Mouse (Mus musculus) limb, embryonic 14.5 days (tissue): Measurements from ENCODE around the gene Atg16l1. TPM values are rescaled to one million over a fixed set of nuclear protein-coding genes. Genes with fewer than 3 reads are reported as not detected.

Source experiments
- ATAC-seq: fragments of 200-750 bp; cut with Nextera tagmentation; 2 replicates; pipeline ENCODE4 v1.8.0; 2017; ENCODE audit warnings: low read depth, moderate number of reproducible peaks, moderate TSS enrichment; ENCODE audit not compliant: low FRiP score
- DNase-seq: peaks from one replicate; pipeline ENCODE4 v3.0.0-alpha.2; 2015; ENCODE audit warnings: low spot score
- H3K27ac ChIP-seq: fragments of 300-500 bp; sonication (generic); replicated peaks from 2 replicates; pipeline ENCODE4 v1.5.1; 2014; ENCODE audit warnings: low read depth, mild to moderate bottlenecking, low read length, moderate library complexity, mixed read lengths
- H3K27me3 ChIP-seq: fragments of 300-500 bp; sonication (generic); 2 replicates; pipeline ENCODE4 v1.6.1; 2014; ENCODE audit warnings: low read length, mixed read lengths; ENCODE audit not compliant: control insufficient read depth, insufficient read depth
- H3K36me3 ChIP-seq: fragments of 300-500 bp; sonication (generic); 2 replicates; pipeline ENCODE4 v1.6.1; 2014; ENCODE audit warnings: mild to moderate bottlenecking, low read length, moderate library complexity, mixed read lengths; ENCODE audit not compliant: control insufficient read depth, insufficient read depth
- H3K4me1 ChIP-seq: fragments of 300-500 bp; sonication (generic); 2 replicates; pipeline ENCODE4 v1.6.1; 2014; ENCODE audit warnings: antibody characterized with exemption, low read length, mixed read lengths; ENCODE audit not compliant: control insufficient read depth, insufficient read depth
- H3K4me2 ChIP-seq: fragments of 300-500 bp; sonication (generic); replicated peaks from 2 replicates; pipeline ENCODE4 v1.6.1; 2014; ENCODE audit warnings: low read depth, mild to moderate bottlenecking, low read length, moderate library complexity; ENCODE audit not compliant: severe bottlenecking
- H3K4me3 ChIP-seq: fragments of 300-500 bp; sonication (generic); replicated peaks from 2 replicates; pipeline ENCODE4 v1.5.1; 2014; ENCODE audit warnings: low read length
- H3K9ac ChIP-seq: fragments of 300-500 bp; sonication (generic); 2 replicates; pipeline ENCODE4 v1.6.1; 2014; ENCODE audit warnings: mild to moderate bottlenecking, low read depth, low read length, moderate library complexity; ENCODE audit not compliant: severe bottlenecking
- H3K9me3 ChIP-seq: fragments of 300-500 bp; sonication (generic); 2 replicates; pipeline ENCODE4 v1.6.1; 2016; ENCODE audit warnings: low read length; ENCODE audit not compliant: control insufficient read depth
- POLR2A ChIP-seq: fragments of 200-500 bp; IDR thresholded peaks from 2 replicates; pipeline ENCODE4 v1.8.0; 2012; ENCODE audit warnings: inconsistent platforms, mild to moderate bottlenecking, moderate library complexity, borderline replicate concordance; ENCODE audit not compliant: insufficient read depth, insufficient read length; ENCODE audit errors: extremely low read depth
- WGBS: fragments of 180-500 bp; shearing (Covaris S2); extraction: QIAGEN DNeasy Blood & Tissue Kit; methylation state at CpG from one replicate; pipeline ENCODE4 v1.1.7; 2014; 5-methylcytosine and 5-hydroxymethylcytosine counted together
- polyA plus RNA-seq, 2 experiments: library from polyadenylated mRNA; depleted of rRNA in 1 of 2; stranded (reverse) in 1 of 2; unstranded in 1 of 2; fragments of >200 nt; fragmentation: Nextera tagmentation in 1 of 2; extraction: Ambion mirVana in 1 of 2; gene quantifications; 2 replicates each; pipeline versions ENCODE4 v1.2.1 to v1.2.3; 2012 to 2014

Gene Atg16l1
- polyA plus RNA-seq, 2 experiments: 32.1 to 41.6 TPM

- TF ChIP-seq POLR2A: no peak
Measured at GRCm38 (mm10) chr1:87773336-87773735, 17.7 kb downstream of the Atg16l1 start.

GRCm38 (mm10) chr1:87774845-87775244 is 19.2 kb downstream of the Atg16l1 start:
- WGBS: 95% methylated on average over 7 of the region's 7 CpGs
- ATAC-seq (no peak), DNase-seq (no peak)
- Histone ChIP-seq H3K4me2 (no peak overlapping the region), H3K27me3 (no peaks in the 10 kb centered on the region), H3K36me3 (peaks cover 92% of the 10 kb centered on the region), H3K4me3 (no peak overlapping the region), H3K27ac (no peak overlapping the region), H3K9me3 (no peaks in the 10 kb centered on the region), H3K4me1 (no peaks in the 10 kb centered on the region), H3K9ac (no peak overlapping the region)
- TF ChIP-seq POLR2A: no peak

More at GRCm38 (mm10) chr1:87773336-87773735, 17.7 kb downstream of the Atg16l1 start:
- WGBS: 85% methylated on average over 2 of the region's 2 CpGs
- Histone ChIP-seq H3K36me3 (peaks cover 90% of the 10 kb centered on the region), H3K4me3 (no peak overlapping the region), H3K27ac (no peak overlapping the region), H3K9ac (no peak overlapping the region), H3K4me2 (no peak overlapping the region), H3K27me3 (no peaks in the 10 kb centered on the region), H3K9me3 (no peaks in the 10 kb centered on the region), H3K4me1 (no peaks in the 10 kb centered on the region)
- DNase-seq: no peak
- no peak for ATAC-seq

- Histone ChIP-seq H3K27ac (no peak overlapping the region), H3K9me3 (no peaks in the 10 kb centered on the region), H3K9ac (no peak overlapping the region), H3K36me3 (peaks cover 98% of the 10 kb centered on the region), H3K4me1 (no peaks in the 10 kb centered on the region), H3K4me2 (no peak overlapping the region), H3K4me3 (no peak overlapping the region), H3K27me3 (no peaks in the 10 kb centered on the region)
- no peak for DNase-seq
- no peak for TF ChIP-seq POLR2A
- 37% methylated on average over 5 of the region's 5 CpGs for WGBS
- ATAC-seq: no peak
Measured at GRCm38 (mm10) chr1:87779204-87779785, 23.6 kb downstream of the Atg16l1 start.

- ATAC-seq: no peak
- Histone ChIP-seq H3K36me3 (peaks cover 85% of the 10 kb centered on the region), H3K27ac (no peak overlapping the region), H3K9ac (no peak overlapping the region), H3K4me3 (no peak overlapping the region), H3K9me3 (no peaks in the 10 kb centered on the region), H3K4me1 (no peaks in the 10 kb centered on the region), H3K27me3 (no peaks in the 10 kb centered on the region), H3K4me2 (no peak overlapping the region)
- no peak for TF ChIP-seq POLR2A
- 88% methylated on average over 8 of the region's 8 CpGs for WGBS
- DNase-seq: no peak
Measured at GRCm38 (mm10) chr1:87785703-87786102, 30.0 kb downstream of the Atg16l1 start.

- DNase-seq: peak; percentile 21
- H3K4me1 ChIP-seq: no peaks in the 10 kb centered on the region
- no peaks in the 10 kb centered on the region for H3K9me3 ChIP-seq
- TF ChIP-seq POLR2A: no peak
- no peak overlapping the region for H3K4me2 ChIP-seq
- H3K27ac ChIP-seq: no peak overlapping the region
- no peak for ATAC-seq
- 80% methylated on average over 7 of the region's 7 CpGs for WGBS
- no peak overlapping the region for H3K9ac ChIP-seq
- H3K4me3 ChIP-seq: no peak overlapping the region
- H3K36me3 ChIP-seq: peaks cover 85% of the 10 kb centered on the region
- no peaks in the 10 kb centered on the region for H3K27me3 ChIP-seq
Measured at GRCm38 (mm10) chr1:87786251-87786650, 30.6 kb downstream of the Atg16l1 start.
